Mouse (Mus musculus) lung, embryonic 15.5 days (tissue): ENCODE measurements around the gene Ptprg. TPM values are rescaled to one million over a fixed set of nuclear protein-coding genes. Genes with fewer than 3 reads are reported as not detected.

Experiments used
- ATAC-seq: fragments of 200-750 bp; cut with Nextera tagmentation; 2 replicates; pipeline ENCODE4 v1.8.0; 2017; ENCODE audit warnings: moderate number of reproducible peaks, borderline replicate concordance; ENCODE audit not compliant: low FRiP score, low TSS enrichment; ENCODE audit errors: extremely low read depth
- H3K27ac ChIP-seq: fragments of 300-500 bp; sonication (generic); 2 replicates; pipeline ENCODE4 v1.5.1; 2015; ENCODE audit warnings: moderate library complexity, mild to moderate bottlenecking, inconsistent platforms
- H3K27me3 ChIP-seq: fragments of 300-500 bp; sonication (generic); 2 replicates; pipeline ENCODE4 v1.6.1; 2015; ENCODE audit warnings: inconsistent platforms
- H3K36me3 ChIP-seq: fragments of 300-500 bp; sonication (generic); 2 replicates; pipeline ENCODE4 v1.6.1; 2015; ENCODE audit warnings: inconsistent platforms
- H3K4me1 ChIP-seq: fragments of 300-500 bp; sonication (generic); 2 replicates; pipeline ENCODE4 v1.6.1; 2015; ENCODE audit warnings: inconsistent platforms
- H3K4me2 ChIP-seq: fragments of 300-500 bp; sonication (generic); 2 replicates; pipeline ENCODE4 v1.6.1; 2015; ENCODE audit warnings: inconsistent platforms, mild to moderate bottlenecking, moderate library complexity
- H3K4me3 ChIP-seq: fragments of 300-500 bp; sonication (generic); 2 replicates; pipeline ENCODE4 v1.5.1; 2015; ENCODE audit warnings: mild to moderate bottlenecking, inconsistent platforms
- H3K9ac ChIP-seq: fragments of 300-500 bp; sonication (generic); 2 replicates; pipeline ENCODE4 v1.6.1; 2015; ENCODE audit warnings: inconsistent platforms
- H3K9me3 ChIP-seq: fragments of 300-500 bp; sonication (generic); 2 replicates; pipeline ENCODE4 v1.6.1; 2016; ENCODE audit warnings: inconsistent platforms
- WGBS: fragments of 180-500 bp; shearing (Covaris S2); methylation state at CpG from one replicate; pipeline ENCODE4 v1.1.7; 2015; 5-methylcytosine and 5-hydroxymethylcytosine counted together
- polyA plus RNA-seq: library from polyadenylated mRNA; unstranded; fragments of >200 nt; fragmentation: Nextera tagmentation; extraction: Ambion mirVana; gene quantifications from 2 replicates; pipeline ENCODE4 v1.2.1, GENCODE M21; 2015

Gene Ptprg
- polyA plus RNA-seq = 29.9 and 30.5 TPM in 2 replicates

GRCm38 (mm10) chr14:11553273-11553665 is at the start of gene Ptprg:
Gene Ptprg, plus strand, starts transcription at chr14:11553532.
- Histone ChIP-seq H3K9me3 (no peaks in the 10 kb centered on the region), H3K4me2 (peak within 1 kb of the TSS; percentile 80), H3K27me3 (no peaks in the 10 kb centered on the region), H3K4me1 (peaks cover 24% of the 10 kb centered on the region), H3K36me3 (no peaks in the 10 kb centered on the region), H3K9ac (peak within 1 kb of the TSS; percentile 83), H3K27ac (peak within 1 kb of the TSS; percentile 98), H3K4me3 (peak within 1 kb of the TSS; percentile 74)
- WGBS = 3% methylated on average over 39 of the region's 40 CpGs
- ATAC-seq = peak; percentile 90

GRCm38 (mm10) chr14:11503803-11504365 is 49.4 kb upstream of the Ptprg start:
- 79% methylated on average over 7 of the region's 7 CpGs for WGBS
- H3K9ac ChIP-seq = no peak overlapping the region
- no peak for ATAC-seq

GRCm38 (mm10) chr14:11510173-11510572 is 43.2 kb upstream of the Ptprg start:
- Histone ChIP-seq H3K36me3 (no peaks in the 10 kb centered on the region), H3K4me1 (no peaks in the 10 kb centered on the region), H3K9me3 (no peaks in the 10 kb centered on the region), H3K4me3 (no peak overlapping the region), H3K27me3 (no peaks in the 10 kb centered on the region), H3K4me2 (no peak overlapping the region), H3K9ac (no peak overlapping the region), H3K27ac (no peak overlapping the region)
- WGBS = 45% methylated on average over 1 of the region's 1 CpGs
- no peak for ATAC-seq

More at GRCm38 (mm10) chr14:11503803-11504365, 49.4 kb upstream of the Ptprg start:
- H3K27ac ChIP-seq = no peak overlapping the region
- no peaks in the 10 kb centered on the region for H3K9me3 ChIP-seq
- no peak overlapping the region for H3K4me2 ChIP-seq
- no peaks in the 10 kb centered on the region for H3K36me3 ChIP-seq
- H3K4me3 ChIP-seq = no peak overlapping the region
- no peaks in the 10 kb centered on the region for H3K27me3 ChIP-seq
- H3K4me1 ChIP-seq = peaks cover 6% of the 10 kb centered on the region; the same call in 1 of the 2 replicates

- 76% methylated on average over 2 of the region's 2 CpGs for WGBS
- Histone ChIP-seq H3K27me3 (no peaks in the 10 kb centered on the region), H3K4me3 (no peak overlapping the region), H3K9ac (no peak overlapping the region), H3K9me3 (no peaks in the 10 kb centered on the region), H3K27ac (no peak overlapping the region), H3K4me2 (no peak overlapping the region), H3K4me1 (0 out of 2 replicates have a peak, but pooled peaks cover 3% of the 10 kb centered on the region), H3K36me3 (no peaks in the 10 kb centered on the region)
- no peak for ATAC-seq
Measured at GRCm38 (mm10) chr14:11519171-11519570, 34.2 kb upstream of the Ptprg start.

- 0 out of 2 replicates have a peak, but pooled peaks cover 3% of the 10 kb centered on the region for H3K4me1 ChIP-seq
- no peak overlapping the region for H3K4me2 ChIP-seq
- no peaks in the 10 kb centered on the region for H3K36me3 ChIP-seq
- no peak overlapping the region for H3K9ac ChIP-seq
- no peaks in the 10 kb centered on the region for H3K27me3 ChIP-seq
- H3K9me3 ChIP-seq = no peaks in the 10 kb centered on the region
- no peak overlapping the region for H3K4me3 ChIP-seq
- peak; percentile 51 for ATAC-seq
- H3K27ac ChIP-seq = no peak overlapping the region
- WGBS = 57% methylated on average over 3 of the region's 3 CpGs
Measured at GRCm38 (mm10) chr14:11523052-11523451, 30.3 kb upstream of the Ptprg start.

- H3K4me3 ChIP-seq = no peak overlapping the region
- H3K4me2 ChIP-seq = no peak overlapping the region
- H3K9ac ChIP-seq = no peak overlapping the region
- 93% methylated on average over 4 of the region's 4 CpGs for WGBS
- no peaks in the 10 kb centered on the region for H3K4me1 ChIP-seq
- H3K27ac ChIP-seq = no peak overlapping the region
- no peak for ATAC-seq
- no peaks in the 10 kb centered on the region for H3K36me3 ChIP-seq
- no peaks in the 10 kb centered on the region for H3K27me3 ChIP-seq
- no peaks in the 10 kb centered on the region for H3K9me3 ChIP-seq
Measured at GRCm38 (mm10) chr14:11529591-11529990, 23.7 kb upstream of the Ptprg start.

- Histone ChIP-seq H3K27ac (no peak overlapping the region), H3K4me1 (no peaks in the 10 kb centered on the region), H3K9me3 (no peaks in the 10 kb centered on the region), H3K36me3 (no peaks in the 10 kb centered on the region), H3K9ac (no peak overlapping the region), H3K27me3 (no peaks in the 10 kb centered on the region), H3K4me2 (no peak overlapping the region), H3K4me3 (no peak overlapping the region)
- 40% methylated on average over 1 of the region's 1 CpGs for WGBS
- peak; percentile 23; the same call in 1 of the 2 replicates for ATAC-seq
Measured at GRCm38 (mm10) chr14:11534456-11534855, 18.9 kb upstream of the Ptprg start.

- Histone ChIP-seq H3K36me3 (no peaks in the 10 kb centered on the region), H3K9ac (no peak overlapping the region), H3K27me3 (no peaks in the 10 kb centered on the region), H3K4me1 (no peaks in the 10 kb centered on the region), H3K27ac (no peak overlapping the region), H3K9me3 (no peaks in the 10 kb centered on the region), H3K4me2 (no peak overlapping the region), H3K4me3 (no peak overlapping the region)
- no peak for ATAC-seq
- WGBS = 74% methylated on average over 5 of the region's 5 CpGs
Measured at GRCm38 (mm10) chr14:11536121-11536520, 17.2 kb upstream of the Ptprg start.

GRCm38 (mm10) chr14:11551892-11552291 is 1.4 kb upstream of the Ptprg start:
- ATAC-seq = no peak
- no peaks in the 10 kb centered on the region for H3K9me3 ChIP-seq
- H3K36me3 ChIP-seq = no peaks in the 10 kb centered on the region
- H3K27ac ChIP-seq = no peak overlapping the region
- peak overlapping the region; percentile 74 for H3K4me3 ChIP-seq
- no peaks in the 10 kb centered on the region for H3K27me3 ChIP-seq
- 9% methylated on average over 11 of the region's 11 CpGs for WGBS
- H3K4me1 ChIP-seq = peaks cover 22% of the 10 kb centered on the region
- H3K4me2 ChIP-seq = peak overlapping the region; percentile 80
- no peak overlapping the region; the same call in 1 of the 2 replicates for H3K9ac ChIP-seq

GRCm38 (mm10) chr14:11552521-11553272 is 635 bp upstream of the Ptprg start:
- Histone ChIP-seq H3K27me3 (no peaks in the 10 kb centered on the region), H3K4me3 (peak overlapping the region; percentile 74), H3K9ac (peak overlapping the region; percentile 64), H3K27ac (peak overlapping the region; percentile 98), H3K4me2 (peak overlapping the region; percentile 80), H3K4me1 (peaks cover 24% of the 10 kb centered on the region), H3K9me3 (no peaks in the 10 kb centered on the region), H3K36me3 (no peaks in the 10 kb centered on the region)
- WGBS = 1% methylated on average over 33 of the region's 33 CpGs
- peak; percentile 11; the same call in 1 of the 2 replicates for ATAC-seq

- Histone ChIP-seq H3K4me3 (peak overlapping the region; percentile 74), H3K36me3 (no peaks in the 10 kb centered on the region), H3K4me1 (peaks cover 24% of the 10 kb centered on the region), H3K27ac (peak overlapping the region; percentile 98), H3K9me3 (no peaks in the 10 kb centered on the region), H3K4me2 (peak overlapping the region; percentile 80), H3K27me3 (no peaks in the 10 kb centered on the region), H3K9ac (peak overlapping the region; percentile 83)
- ATAC-seq = peak; percentile 50
- whole genome bisulfite sequencing = under 1% methylated on average over 53 of the region's 57 CpGs
Measured at GRCm38 (mm10) chr14:11553679-11554305, 460 bp downstream of the Ptprg start.
